In genomic region chr4:140101106-140101505, GRCm38 (mm10) we compare ENCODE assay signal across 9 mouse cellular contexts.
DNase-seq lines count a peak whose midpoint lies in the region; ATAC-seq and TF ChIP-seq lines count a peak whose summit lies in the region.
"Had no signal": no experiment of that assay in that cellular context is flagged by ENCODE, and none has a peak within 500 bp of the region (broad histone marks: within the 10 kb centered on the region; RNA-seq: fewer than 3 reads in every experiment).

No protein-coding gene starts in this region.

- H3K9me3 ChIP-seq in forebrain, embryonic 10.5 days: no peaks in the 10 kb centered on the region
- H3K9me3 ChIP-seq in forebrain, embryonic 12.5 days: no peaks in the 10 kb centered on the region
- H3K9me3 ChIP-seq in midbrain, embryonic 10.5 days (replicated peaks): no peaks in the 10 kb centered on the region
- no peaks in the 10 kb centered on the region for H3K9me3 ChIP-seq in midbrain, embryonic 13.5 days
- no peaks in the 10 kb centered on the region for H3K9me3 ChIP-seq in embryonic facial prominence, embryonic 10.5 days
- H3K9me3 ChIP-seq: midbrain, embryonic 12.5 days had no signal

- no peak overlapping the region for H3K27ac ChIP-seq in forebrain, embryonic 10.5 days
- no peak overlapping the region for H3K27ac ChIP-seq in forebrain, embryonic 12.5 days
- no peak overlapping the region for H3K27ac ChIP-seq in midbrain, embryonic 10.5 days (replicated peaks)
- H3K27ac ChIP-seq in midbrain, embryonic 13.5 days: no peak overlapping the region
- no peak overlapping the region for H3K27ac ChIP-seq in embryonic facial prominence, embryonic 10.5 days (replicated peaks)
- no peak overlapping the region for H3K27ac ChIP-seq in small intestine, adult 2 months (ENCODE audit: insufficient read depth, low read depth, low read length)
- H3K27ac ChIP-seq: midbrain, embryonic 12.5 days had no signal

- peak; percentile 32 for DNase-seq in forebrain, embryonic 10.5 days (ENCODE audit: extremely low spot score, low spot score)
- DNase-seq in midbrain, embryonic 10.5 days (ENCODE audit: low spot score): peak; percentile 28
- peak; percentile 41 for DNase-seq in embryonic facial prominence, embryonic 10.5 days (ENCODE audit: low spot score)
- no peak for DNase-seq in testis, postnatal 14 days (ENCODE audit: low spot score)
- no peak for DNase-seq in urinary bladder, postnatal 36 days (ENCODE audit: low spot score in 2 of 2)

- H3K9ac ChIP-seq in forebrain, embryonic 12.5 days: no peak overlapping the region
- H3K9ac ChIP-seq in midbrain, embryonic 13.5 days (replicated peaks): no peak overlapping the region
- H3K9ac ChIP-seq: midbrain, embryonic 12.5 days had no signal

- 81% methylated on average over 5 of the region's 5 CpGs for WGBS in forebrain, embryonic 10.5 days
- WGBS in forebrain, embryonic 12.5 days: 72% methylated on average over 5 of the region's 5 CpGs
- 78% methylated on average over 5 of the region's 5 CpGs for WGBS in midbrain, embryonic 10.5 days
- 73% methylated on average over 5 of the region's 5 CpGs for WGBS in midbrain, embryonic 13.5 days
- WGBS in embryonic facial prominence, embryonic 10.5 days: 72% methylated on average over 5 of the region's 5 CpGs
- 63% methylated on average over 5 of the region's 5 CpGs for WGBS in small intestine, adult 2 months

- no peak overlapping the region for H3K4me2 ChIP-seq in forebrain, embryonic 12.5 days
- H3K4me2 ChIP-seq in midbrain, embryonic 13.5 days (replicated peaks): no peak overlapping the region
- H3K4me2 ChIP-seq: midbrain, embryonic 12.5 days had no signal

- no peak for ATAC-seq in forebrain, embryonic 12.5 days (ENCODE audit: low FRiP score)
- no peak for ATAC-seq in midbrain, embryonic 13.5 days

- no peak overlapping the region for H3K4me3 ChIP-seq in forebrain, embryonic 10.5 days
- H3K4me3 ChIP-seq in forebrain, embryonic 12.5 days (replicated peaks): no peak overlapping the region
- no peak overlapping the region for H3K4me3 ChIP-seq in midbrain, embryonic 10.5 days
- no peak overlapping the region for H3K4me3 ChIP-seq in midbrain, embryonic 13.5 days (replicated peaks)
- H3K4me3 ChIP-seq in embryonic facial prominence, embryonic 10.5 days: no peak overlapping the region
- no peak overlapping the region for H3K4me3 ChIP-seq in small intestine, adult 2 months (ENCODE audit: low read depth, low read length)
- H3K4me3 ChIP-seq: midbrain, embryonic 12.5 days had no signal

- TF ChIP-seq POLR2A in small intestine, adult 2 months (IDR thresholded peaks at IDR 0.05; ENCODE audit: low read depth, low read length): no peak

- no peaks in the 10 kb centered on the region for H3K36me3 ChIP-seq in forebrain, embryonic 10.5 days (replicated peaks)
- H3K36me3 ChIP-seq in forebrain, embryonic 12.5 days (replicated peaks): no peaks in the 10 kb centered on the region
- H3K36me3 ChIP-seq in midbrain, embryonic 10.5 days: no peaks in the 10 kb centered on the region
- no peaks in the 10 kb centered on the region for H3K36me3 ChIP-seq in midbrain, embryonic 13.5 days
- H3K36me3 ChIP-seq in embryonic facial prominence, embryonic 10.5 days (replicated peaks): no peaks in the 10 kb centered on the region
- H3K36me3 ChIP-seq in small intestine, adult 2 months (ENCODE audit: control insufficient read depth, insufficient read depth, low read length): no peaks in the 10 kb centered on the region
- H3K36me3 ChIP-seq: midbrain, embryonic 12.5 days had no signal

- TF ChIP-seq CTCF in small intestine, adult 2 months (IDR thresholded peaks at IDR 0.05; ENCODE audit: extremely low read depth, insufficient read length, insufficient replicate concordance, low read depth, low read length): peak; percentile 71; the same call in 1 of the 2 replicates

- H3K27me3 ChIP-seq in forebrain, embryonic 10.5 days (ENCODE audit: poor library complexity, severe bottlenecking): peaks cover 59% of the 10 kb centered on the region
- H3K27me3 ChIP-seq in forebrain, embryonic 12.5 days: peaks cover 16% of the 10 kb centered on the region
- H3K27me3 ChIP-seq in midbrain, embryonic 10.5 days (ENCODE audit: low read depth, poor library complexity, severe bottlenecking): peaks cover 44% of the 10 kb centered on the region
- 0 out of 2 replicates have a peak, but pooled peaks cover 9% of the 10 kb centered on the region for H3K27me3 ChIP-seq in midbrain, embryonic 13.5 days
- H3K27me3 ChIP-seq in embryonic facial prominence, embryonic 10.5 days (replicated peaks; ENCODE audit: low read depth, poor library complexity, severe bottlenecking): peaks cover 44% of the 10 kb centered on the region
- no peaks in the 10 kb centered on the region for H3K27me3 ChIP-seq in small intestine, adult 2 months (ENCODE audit: control insufficient read depth, insufficient read depth, low read length)

- H3K4me1 ChIP-seq in forebrain, embryonic 10.5 days: peaks cover 43% of the 10 kb centered on the region
- H3K4me1 ChIP-seq in forebrain, embryonic 12.5 days: peaks cover 49% of the 10 kb centered on the region
- H3K4me1 ChIP-seq in midbrain, embryonic 10.5 days: peaks cover 43% of the 10 kb centered on the region
- H3K4me1 ChIP-seq in midbrain, embryonic 13.5 days (replicated peaks): peaks cover 53% of the 10 kb centered on the region
- peaks cover 31% of the 10 kb centered on the region for H3K4me1 ChIP-seq in embryonic facial prominence, embryonic 10.5 days
- no peaks in the 10 kb centered on the region; the same call in 1 of the 2 replicates for H3K4me1 ChIP-seq in small intestine, adult 2 months (ENCODE audit: control insufficient read depth, insufficient read depth, insufficient read length, low read length)

Comparison
In these comparisons a context has a peak if more than half of its experiments do, and no peak if none do; other contexts are left out.
1. DNase-seq: peak in forebrain, embryonic 10.5 days (single experiment), midbrain, embryonic 10.5 days (single experiment) and embryonic facial prominence, embryonic 10.5 days (single experiment); none in testis, postnatal 14 days (single experiment) and urinary bladder, postnatal 36 days (0 of 2).